Mouse (Mus musculus): Measurements from ENCODE around the gene Odf3l2. TPM values are rescaled to one million over a fixed set of nuclear protein-coding genes. Genes with fewer than 3 reads are reported as not detected.

Odf3l2 gene
- polyA plus RNA-seq, 1 experiment from 2014 or later, result not detected

DNA sequence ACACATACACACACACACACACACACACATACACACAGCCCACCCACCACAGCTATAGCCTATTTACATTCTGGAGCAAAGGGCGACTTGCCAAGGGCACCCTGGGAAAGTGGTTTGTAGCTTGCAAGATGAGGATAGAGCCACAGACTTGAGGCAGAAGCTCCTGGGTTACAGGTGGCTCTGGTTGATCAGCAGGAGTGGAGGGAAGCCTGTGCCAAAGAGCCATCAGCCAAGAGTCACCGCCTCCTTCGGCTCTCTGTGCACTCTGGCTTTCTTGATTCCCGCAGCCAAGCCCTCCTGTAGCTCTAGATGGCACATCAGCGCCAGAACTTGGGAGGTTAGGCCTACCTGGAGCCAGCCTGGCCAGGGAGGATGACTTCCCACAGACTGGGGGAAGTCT, 34.2 kb downstream of the Odf3l2 start:
- H3K4me1 ChIP-seq (ENCODE audit: control insufficient read depth, insufficient read depth, low read length), result peaks cover 19% of the 10 kb centered on the region; the same call in 1 of the 2 replicates
- H3K27ac ChIP-seq (replicated peaks; ENCODE audit: low read depth, low read length), result no peak overlapping the region
- WGBS, result 25% methylated on average over 5 of the region's 5 CpGs
- ATAC-seq (ENCODE audit: insufficient number of reproducible peaks, low FRiP score, low TSS enrichment, low read depth), result no peak
- H3K9ac ChIP-seq (ENCODE audit: low read length), result no peak overlapping the region
- H3K9me3 ChIP-seq (ENCODE audit: control insufficient read depth, low read length), result no peaks in the 10 kb centered on the region
- H3K27me3 ChIP-seq (ENCODE audit: control insufficient read depth, insufficient read depth, low read length), result peaks cover 25% of the 10 kb centered on the region
- no peak overlapping the region for H3K4me3 ChIP-seq (ENCODE audit: low read depth, low read length)
- H3K4me2 ChIP-seq (ENCODE audit: low read depth, severe bottlenecking), result no peak overlapping the region
- no peaks in the 10 kb centered on the region for H3K36me3 ChIP-seq (ENCODE audit: control insufficient read depth, insufficient read depth, low read length)
- no peak for DNase-seq (ENCODE audit: low spot score)

GRCm38 (mm10) chr10:79609276-79609675, 36.3 kb downstream of the Odf3l2 start:
- Histone ChIP-seq H3K27me3 (ENCODE audit: control insufficient read depth, insufficient read depth, low read length) (peaks cover 25% of the 10 kb centered on the region), H3K9ac (ENCODE audit: low read length) (no peak overlapping the region), H3K4me1 (ENCODE audit: control insufficient read depth, insufficient read depth, low read length) (peaks cover 19% of the 10 kb centered on the region; the same call in 1 of the 2 replicates), H3K4me2 (ENCODE audit: low read depth, severe bottlenecking) (no peak overlapping the region), H3K4me3 (ENCODE audit: low read depth, low read length) (no peak overlapping the region), H3K9me3 (ENCODE audit: control insufficient read depth, low read length) (no peaks in the 10 kb centered on the region), H3K36me3 (ENCODE audit: control insufficient read depth, insufficient read depth, low read length) (no peaks in the 10 kb centered on the region), H3K27ac (replicated peaks; ENCODE audit: low read depth, low read length) (no peak overlapping the region)
- ATAC-seq (ENCODE audit: insufficient number of reproducible peaks, low FRiP score, low TSS enrichment, low read depth), result no peak
- no peak for DNase-seq (ENCODE audit: low spot score)
- 87% methylated on average over 3 of the region's 3 CpGs for WGBS

GRCm38 (mm10) chr10:79607892-79608291, 37.6 kb downstream of the Odf3l2 start:
- DNase-seq (ENCODE audit: low spot score), result no peak
- no peak overlapping the region for H3K4me2 ChIP-seq (ENCODE audit: low read depth, severe bottlenecking)
- H3K27me3 ChIP-seq (ENCODE audit: control insufficient read depth, insufficient read depth, low read length), result peaks cover 16% of the 10 kb centered on the region
- no peak overlapping the region for H3K4me3 ChIP-seq (ENCODE audit: low read depth, low read length)
- H3K36me3 ChIP-seq (ENCODE audit: control insufficient read depth, insufficient read depth, low read length), result no peaks in the 10 kb centered on the region
- H3K27ac ChIP-seq (replicated peaks; ENCODE audit: low read depth, low read length), result no peak overlapping the region
- no peaks in the 10 kb centered on the region for H3K9me3 ChIP-seq (ENCODE audit: control insufficient read depth, low read length)
- WGBS, result 27% methylated on average over 2 of the region's 2 CpGs
- ATAC-seq (ENCODE audit: insufficient number of reproducible peaks, low FRiP score, low TSS enrichment, low read depth), result no peak
- 0 out of 2 replicates have a peak, but pooled peaks cover 9% of the 10 kb centered on the region for H3K4me1 ChIP-seq (ENCODE audit: control insufficient read depth, insufficient read depth, low read length)
- H3K9ac ChIP-seq (ENCODE audit: low read length), result no peak overlapping the region

GRCm38 (mm10) chr10:79606537-79606936, 39.0 kb downstream of the Odf3l2 start:
- Histone ChIP-seq H3K9me3 (ENCODE audit: control insufficient read depth, low read length) (no peaks in the 10 kb centered on the region), H3K9ac (ENCODE audit: low read length) (no peak overlapping the region), H3K4me2 (ENCODE audit: low read depth, severe bottlenecking) (no peak overlapping the region), H3K27ac (replicated peaks; ENCODE audit: low read depth, low read length) (no peak overlapping the region), H3K4me3 (ENCODE audit: low read depth, low read length) (no peak overlapping the region), H3K27me3 (ENCODE audit: control insufficient read depth, insufficient read depth, low read length) (peaks cover 2% of the 10 kb centered on the region; the same call in 1 of the 2 replicates), H3K36me3 (ENCODE audit: control insufficient read depth, insufficient read depth, low read length) (no peaks in the 10 kb centered on the region), H3K4me1 (ENCODE audit: control insufficient read depth, insufficient read depth, low read length) (no peaks in the 10 kb centered on the region)
- DNase-seq (ENCODE audit: low spot score) (no peak), ATAC-seq (ENCODE audit: insufficient number of reproducible peaks, low FRiP score, low TSS enrichment, low read depth) (no peak)
- WGBS, result 70% methylated on average over 4 of the region's 4 CpGs

DNA sequence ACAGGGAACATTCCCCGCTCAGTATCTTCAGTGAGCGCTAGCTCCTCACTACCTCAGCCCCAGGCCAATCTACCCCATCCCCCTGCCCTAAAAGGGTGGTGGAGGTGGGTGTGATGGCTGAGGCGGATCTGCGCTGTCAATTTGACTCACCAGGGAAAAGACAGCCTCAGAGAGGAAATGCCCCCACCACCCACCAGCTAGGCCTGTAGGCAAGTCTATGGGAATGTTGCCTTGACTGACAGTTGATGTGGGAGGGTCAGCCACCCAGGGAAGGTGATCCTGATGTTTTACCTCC, 47.7 kb downstream of the Odf3l2 start:
- Histone ChIP-seq H3K4me2 (ENCODE audit: low read depth, severe bottlenecking) (no peak overlapping the region), H3K4me3 (ENCODE audit: low read depth, low read length) (no peak overlapping the region), H3K36me3 (ENCODE audit: control insufficient read depth, insufficient read depth, low read length) (no peaks in the 10 kb centered on the region), H3K4me1 (ENCODE audit: control insufficient read depth, insufficient read depth, low read length) (no peaks in the 10 kb centered on the region), H3K27ac (replicated peaks; ENCODE audit: low read depth, low read length) (no peak overlapping the region), H3K9ac (ENCODE audit: low read length) (no peak overlapping the region), H3K9me3 (ENCODE audit: control insufficient read depth, low read length) (no peaks in the 10 kb centered on the region), H3K27me3 (ENCODE audit: control insufficient read depth, insufficient read depth, low read length) (no peaks in the 10 kb centered on the region)
- no peak for ATAC-seq (ENCODE audit: insufficient number of reproducible peaks, low FRiP score, low TSS enrichment, low read depth)
- 73% methylated on average over 4 of the region's 4 CpGs for WGBS
- no peak for DNase-seq (ENCODE audit: low spot score)

DNA sequence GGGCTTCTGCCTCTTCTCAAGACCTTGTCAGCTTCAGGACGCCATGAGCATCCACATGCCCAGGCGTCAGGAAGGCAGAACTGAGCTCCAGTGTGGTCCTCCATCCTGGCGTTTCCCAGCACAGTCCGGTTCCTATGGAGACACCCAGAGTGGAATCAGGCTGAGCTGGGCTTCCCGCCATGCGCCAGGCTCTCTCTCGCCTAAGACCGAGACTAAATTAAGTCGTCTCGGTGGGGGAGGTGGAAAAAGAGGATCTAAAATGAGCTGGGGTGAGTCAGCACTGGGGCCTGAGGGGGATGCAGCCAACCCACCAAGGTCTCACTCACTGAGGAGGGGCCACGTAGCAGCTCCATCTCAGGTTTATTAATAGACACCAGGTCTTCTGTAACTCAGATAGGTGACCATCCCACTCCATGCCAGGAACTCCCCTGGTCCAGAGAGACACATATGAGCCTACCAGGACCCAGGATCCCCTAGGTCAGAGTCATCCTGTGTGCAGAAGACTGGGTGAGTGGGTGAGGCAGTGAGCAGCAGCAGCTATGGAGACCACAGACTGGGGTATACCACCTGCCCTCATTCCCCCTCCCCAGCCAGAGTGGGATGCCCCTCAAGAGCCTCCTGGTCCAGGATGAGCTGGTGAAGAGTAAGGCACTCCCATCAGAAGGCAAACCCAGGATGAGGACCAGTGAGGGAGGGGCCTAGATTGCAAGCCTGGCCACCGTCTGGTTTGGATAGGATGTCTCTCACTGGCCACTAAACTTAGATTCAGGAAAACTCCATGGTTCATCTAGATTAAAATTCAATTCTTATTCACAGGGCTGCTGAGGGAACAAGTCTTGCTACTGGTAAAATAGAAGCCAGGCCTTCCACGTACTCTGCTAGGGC, 48.2 kb downstream of the Odf3l2 start:
- 37% methylated on average over 13 of the region's 13 CpGs for WGBS
- no peak for ATAC-seq (ENCODE audit: insufficient number of reproducible peaks, low FRiP score, low TSS enrichment, low read depth)

DNA sequence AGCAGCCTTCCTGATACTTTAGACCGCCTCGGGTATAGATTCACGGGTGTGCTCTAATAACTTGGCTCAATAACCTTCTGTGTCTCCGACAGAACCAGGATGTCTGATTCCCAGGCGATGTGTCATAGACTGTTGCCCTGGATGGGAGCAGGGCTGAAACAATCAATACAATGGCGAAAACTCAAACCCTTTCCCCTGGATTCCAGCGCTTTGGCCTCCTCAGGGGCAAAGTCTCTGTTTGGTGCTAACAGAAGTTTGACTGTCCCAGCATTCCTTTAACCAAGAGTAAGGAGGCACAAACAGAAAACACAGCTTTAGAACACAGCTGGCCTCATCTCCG, 50.0 kb downstream of the Odf3l2 start:
- ATAC-seq (ENCODE audit: insufficient number of reproducible peaks, low FRiP score, low TSS enrichment, low read depth), result no peak

More for the DNA sequence above, 48.2 kb downstream of the Odf3l2 start:
- no peak overlapping the region for H3K4me2 ChIP-seq (ENCODE audit: low read depth, severe bottlenecking)
- H3K27me3 ChIP-seq (ENCODE audit: control insufficient read depth, insufficient read depth, low read length), result no peaks in the 10 kb centered on the region
- no peaks in the 10 kb centered on the region for H3K4me1 ChIP-seq (ENCODE audit: control insufficient read depth, insufficient read depth, low read length)
- H3K27ac ChIP-seq (replicated peaks; ENCODE audit: low read depth, low read length), result no peak overlapping the region
- H3K36me3 ChIP-seq (ENCODE audit: control insufficient read depth, insufficient read depth, low read length), result no peaks in the 10 kb centered on the region
- H3K9me3 ChIP-seq (ENCODE audit: control insufficient read depth, low read length), result no peaks in the 10 kb centered on the region
- H3K4me3 ChIP-seq (ENCODE audit: low read depth, low read length), result no peak overlapping the region
- no peak for DNase-seq (ENCODE audit: low spot score)
- H3K9ac ChIP-seq (ENCODE audit: low read length), result no peak overlapping the region

GRCm38 (mm10) chr10:79594872-79595589, 50.5 kb downstream of the Odf3l2 start:
- no peaks in the 10 kb centered on the region for H3K36me3 ChIP-seq (ENCODE audit: control insufficient read depth, insufficient read depth, low read length)
- no peak overlapping the region for H3K4me2 ChIP-seq (ENCODE audit: low read depth, severe bottlenecking)

More for the DNA sequence above, 50.0 kb downstream of the Odf3l2 start:
- H3K27me3 ChIP-seq (ENCODE audit: control insufficient read depth, insufficient read depth, low read length), result no peaks in the 10 kb centered on the region
- DNase-seq (ENCODE audit: low spot score), result no peak
- no peaks in the 10 kb centered on the region for H3K36me3 ChIP-seq (ENCODE audit: control insufficient read depth, insufficient read depth, low read length)
- H3K27ac ChIP-seq (replicated peaks; ENCODE audit: low read depth, low read length), result no peak overlapping the region
- no peaks in the 10 kb centered on the region for H3K4me1 ChIP-seq (ENCODE audit: control insufficient read depth, insufficient read depth, low read length)
- no peak overlapping the region for H3K4me2 ChIP-seq (ENCODE audit: low read depth, severe bottlenecking)
- no peak overlapping the region for H3K9ac ChIP-seq (ENCODE audit: low read length)
- H3K9me3 ChIP-seq (ENCODE audit: control insufficient read depth, low read length), result no peaks in the 10 kb centered on the region
- WGBS, result 61% methylated on average over 8 of the region's 8 CpGs
- no peak overlapping the region for H3K4me3 ChIP-seq (ENCODE audit: low read depth, low read length)

More at GRCm38 (mm10) chr10:79594872-79595589, 50.5 kb downstream of the Odf3l2 start:
- Histone ChIP-seq H3K9ac (ENCODE audit: low read length) (no peak overlapping the region), H3K27me3 (ENCODE audit: control insufficient read depth, insufficient read depth, low read length) (no peaks in the 10 kb centered on the region), H3K4me3 (ENCODE audit: low read depth, low read length) (no peak overlapping the region), H3K27ac (replicated peaks; ENCODE audit: low read depth, low read length) (no peak overlapping the region), H3K9me3 (ENCODE audit: control insufficient read depth, low read length) (no peaks in the 10 kb centered on the region), H3K4me1 (ENCODE audit: control insufficient read depth, insufficient read depth, low read length) (no peaks in the 10 kb centered on the region)
- WGBS, result 21% methylated on average over 17 of the region's 17 CpGs
- ATAC-seq (ENCODE audit: insufficient number of reproducible peaks, low FRiP score, low TSS enrichment, low read depth) (peak; percentile 72; the same call in 1 of the 2 replicates), DNase-seq (ENCODE audit: low spot score) (peak; percentile 75)
